Mouse (Mus musculus) spleen, adult 2 months (tissue): ENCODE data around the gene Tmem72. TPM values are rescaled to one million over a fixed set of nuclear protein-coding genes. Genes with fewer than 3 reads are reported as not detected.

Source experiments
- DNase-seq, 2 experiments: peaks; one replicate each; pipeline versions ENCODE4 v3.0.0 to v3.0.0-alpha.2; 2012 to 2021; ENCODE audit warnings: low spot score in 2 of 2, low read depth in 1 of 2
- H3K27ac ChIP-seq: fragments of 200-500 bp; 2 replicates; pipeline ENCODE4 v1.5.1; 2012; ENCODE audit warnings: low read length, inconsistent platforms; ENCODE audit not compliant: insufficient read depth
- H3K27me3 ChIP-seq: fragments of 200-500 bp; 2 replicates; pipeline ENCODE4 v1.6.1; 2012; ENCODE audit warnings: mild to moderate bottlenecking, moderate library complexity, low read length, inconsistent platforms; ENCODE audit not compliant: control insufficient read depth, insufficient read depth
- H3K36me3 ChIP-seq: fragments of 200-500 bp; 2 replicates; pipeline ENCODE4 v1.6.1; 2012; ENCODE audit warnings: mild to moderate bottlenecking, low read length, inconsistent platforms; ENCODE audit not compliant: control insufficient read depth, insufficient read depth
- H3K4me1 ChIP-seq: fragments of 200-500 bp; 2 replicates; pipeline ENCODE4 v1.6.1; 2011; ENCODE audit warnings: inconsistent platforms; ENCODE audit not compliant: control insufficient read depth, insufficient read depth, insufficient read length
- H3K4me3 ChIP-seq: fragments of 200-500 bp; 2 replicates; pipeline ENCODE4 v1.5.1; 2011; ENCODE audit warnings: mild to moderate bottlenecking, inconsistent platforms; ENCODE audit not compliant: insufficient read depth, insufficient read length; ENCODE audit errors: extremely low read depth
- CTCF ChIP-seq: fragments of 200-500 bp; IDR thresholded peaks from 2 replicates; pipeline ENCODE4 v1.5.1; 2011; ENCODE audit warnings: mild to moderate bottlenecking, inconsistent platforms; ENCODE audit not compliant: insufficient read depth, insufficient read length, insufficient replicate concordance; ENCODE audit errors: extremely low read depth
- POLR2A ChIP-seq: fragments of 200-500 bp; IDR thresholded peaks from 2 replicates; pipeline ENCODE4 v1.6.1; 2011; ENCODE audit warnings: low read depth, low read length, inconsistent platforms
- WGBS: fragments of 180-500 bp; shearing (Covaris S2); methylation state at CpG from one replicate; pipeline ENCODE4 v1.1.7; 2018; 5-methylcytosine and 5-hydroxymethylcytosine counted together
- polyA plus RNA-seq: library from polyadenylated mRNA; depleted of rRNA; stranded (reverse); fragments of >200 nt; gene quantifications from 2 replicates; pipeline ENCODE4 v1.2.3, GENCODE M21; 2012

Gene Tmem72
- polyA plus RNA-seq, 1 experiment: 0.01 TPM

GRCm38 (mm10) chr6:116653191-116653590 lies 63.5 kb downstream of the Tmem72 start:
- TF ChIP-seq CTCF: no peak
- TF ChIP-seq POLR2A: no peak
- no peak for DNase-seq
- Histone ChIP-seq H3K4me3 (no peak overlapping the region), H3K36me3 (no peaks in the 10 kb centered on the region), H3K4me1 (no peaks in the 10 kb centered on the region; the same call in 1 of the 2 replicates), H3K27ac (no peak overlapping the region), H3K27me3 (0 out of 2 replicates have a peak, but pooled peaks cover 2% of the 10 kb centered on the region)
- 64% methylated on average over 3 of the region's 3 CpGs for WGBS

GRCm38 (mm10) chr6:116651437-116652118 lies 65.1 kb downstream of the Tmem72 start:
- H3K4me3 ChIP-seq: 0 out of 2 replicates have a peak overlapping the region, but pooled peaks have one; percentile 4
- no peak for DNase-seq
- H3K27me3 ChIP-seq: 0 out of 2 replicates have a peak, but pooled peaks cover 2% of the 10 kb centered on the region
- H3K27ac ChIP-seq: no peak overlapping the region
- H3K36me3 ChIP-seq: peaks cover 1% of the 10 kb centered on the region; the same call in 1 of the 2 replicates
- no peaks in the 10 kb centered on the region; the same call in 1 of the 2 replicates for H3K4me1 ChIP-seq
- WGBS: 20% methylated on average over 20 of the region's 20 CpGs
- TF ChIP-seq CTCF: no peak
- TF ChIP-seq POLR2A: no peak

GRCm38 (mm10) chr6:116650406-116650805 lies 66.3 kb downstream of the Tmem72 start, which contains the start of gene Depp1:
Depp1 (plus strand) TSS chr6:116650609.
- WGBS: 21% methylated on average over 6 of the region's 6 CpGs

GRCm38 (mm10) chr6:116649811-116650210 lies 66.9 kb downstream of the Tmem72 start:
- Histone ChIP-seq H3K4me3 (no peak overlapping the region), H3K4me1 (no peaks in the 10 kb centered on the region; the same call in 1 of the 2 replicates), H3K27me3 (0 out of 2 replicates have a peak, but pooled peaks cover 2% of the 10 kb centered on the region), H3K36me3 (peaks cover 9% of the 10 kb centered on the region), H3K27ac (no peak overlapping the region)
- DNase-seq: no peak
- 58% methylated on average over 7 of the region's 7 CpGs for WGBS
- no peak for TF ChIP-seq POLR2A
- no peak for TF ChIP-seq CTCF

More at GRCm38 (mm10) chr6:116650406-116650805, 66.3 kb downstream of the Tmem72 start, which contains the start of gene Depp1:
- TF ChIP-seq POLR2A (no peak), CTCF (no peak)
- Histone ChIP-seq H3K4me1 (no peaks in the 10 kb centered on the region; the same call in 1 of the 2 replicates), H3K27me3 (0 out of 2 replicates have a peak, but pooled peaks cover 2% of the 10 kb centered on the region), H3K36me3 (peaks cover 5% of the 10 kb centered on the region; the same call in 1 of the 2 replicates), H3K27ac (no peak within 1 kb of the TSS), H3K4me3 (no peak within 1 kb of the TSS)
- DNase-seq: no peak

GRCm38 (mm10) chr6:116647763-116648162 lies 69.0 kb downstream of the Tmem72 start:
- H3K27ac ChIP-seq: no peak overlapping the region
- WGBS: 90% methylated on average over 12 of the region's 12 CpGs
- no peak for DNase-seq
- no peak overlapping the region for H3K4me3 ChIP-seq
- peaks cover 14% of the 10 kb centered on the region for H3K36me3 ChIP-seq
- H3K27me3 ChIP-seq: 0 out of 2 replicates have a peak, but pooled peaks cover 2% of the 10 kb centered on the region
- TF ChIP-seq CTCF: no peak
- TF ChIP-seq POLR2A: no peak
- H3K4me1 ChIP-seq: no peaks in the 10 kb centered on the region

- H3K4me3 ChIP-seq: no peak overlapping the region
- no peaks in the 10 kb centered on the region for H3K4me1 ChIP-seq
- TF ChIP-seq POLR2A: no peak
- no peak for TF ChIP-seq CTCF
- WGBS: 41% methylated on average over 3 of the region's 3 CpGs
- H3K27ac ChIP-seq: no peak overlapping the region
- no peaks in the 10 kb centered on the region for H3K27me3 ChIP-seq
- DNase-seq: no peak
- H3K36me3 ChIP-seq: peaks cover 23% of the 10 kb centered on the region
Measured at GRCm38 (mm10) chr6:116644335-116644734, 72.4 kb downstream of the Tmem72 start.

GRCm38 (mm10) chr6:116643881-116644280 lies 72.8 kb downstream of the Tmem72 start:
- Histone ChIP-seq H3K4me3 (no peak overlapping the region), H3K27ac (no peak overlapping the region), H3K27me3 (no peaks in the 10 kb centered on the region), H3K36me3 (peaks cover 23% of the 10 kb centered on the region), H3K4me1 (no peaks in the 10 kb centered on the region)
- TF ChIP-seq CTCF (no peak), POLR2A (no peak)
- DNase-seq: no peak
- whole genome bisulfite sequencing: 74% methylated on average over 4 of the region's 4 CpGs
